Mouse (Mus musculus) small intestine, adult 2 months (tissue): ENCODE results near the gene Ssh2.

Experiments
- CTCF ChIP-seq: fragments of 200-500 bp; IDR thresholded peaks from 2 replicates; pipeline ENCODE4 v1.5.1; 2012; ENCODE audit warnings: low read depth, mild to moderate bottlenecking, control low read depth, inconsistent platforms, low read length, moderate library complexity, mixed read lengths; ENCODE audit not compliant: insufficient replicate concordance, insufficient read length; ENCODE audit errors: extremely low read depth
- POLR2A ChIP-seq: fragments of 200-500 bp; IDR thresholded peaks from 2 replicates; pipeline ENCODE4 v1.6.1; 2012; ENCODE audit warnings: low read depth, mild to moderate bottlenecking, control low read depth, inconsistent platforms, low read length, moderate library complexity

- TF ChIP-seq CTCF, result no peak
- no peak for TF ChIP-seq POLR2A
These were observed 162.5 kb downstream of the Ssh2 start for GRCm38 (mm10) chr11:77378622-77379021.
